Mouse (Mus musculus) gastrocnemius, postnatal 25 days (tissue): ENCODE measurements around the gene Tnfrsf13c. TPM values are rescaled to one million over a fixed set of nuclear protein-coding genes. Genes with fewer than 3 reads are reported as not detected.

Source experiments
- DNase-seq: peaks from one replicate; pipeline ENCODE4 v3.0.0; 2022
- microRNA-seq, 2 experiments: library from miRNA; unstranded; fragments of <30 nt; microRNA quantifications; one replicate each; pipeline ENCODE4 v1.2.0; 2021; ENCODE audit warnings: borderline replicate concordance in 2 of 2
- total RNA-seq, 2 experiments: library from RNA; stranded (reverse); gene quantifications; 1 replicate in 1 of 2; 2 replicates in 1 of 2; pipeline ENCODE4 v1.2.3; 2021

The Tnfrsf13c gene
- total RNA-seq, 2 experiments from 2014 or later: not detected

- no peak for DNase-seq
These were observed 40.6 kb downstream of the Tnfrsf13c start for GRCm38 (mm10) chr15:82183596-82183995.

DNA sequence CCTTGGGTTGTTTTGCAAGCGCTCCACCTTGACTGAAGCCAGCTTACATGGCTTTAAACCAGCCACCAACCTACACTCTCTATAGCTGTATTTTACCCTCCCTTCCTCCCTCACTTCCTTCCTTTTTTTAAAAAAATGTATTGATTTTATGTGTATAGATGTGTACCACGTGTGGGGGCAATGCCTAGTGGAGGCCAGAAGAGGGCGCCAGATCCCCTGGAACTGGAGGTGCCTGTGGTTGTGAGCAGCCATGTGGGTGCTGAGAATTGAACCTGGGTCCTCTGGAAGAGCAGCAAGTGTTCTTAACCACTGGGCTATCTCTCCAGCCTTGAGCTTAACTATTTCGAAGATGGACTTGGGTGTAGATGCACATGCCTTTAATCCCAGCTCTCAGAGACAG lies 41.9 kb downstream of the Tnfrsf13c start:
- DNase-seq: no peak

- no peak for DNase-seq
These were observed 43.0 kb downstream of the Tnfrsf13c start for GRCm38 (mm10) chr15:82181131-82181530.

GRCm38 (mm10) chr15:82177743-82178290 lies 46.4 kb downstream of the Tnfrsf13c start:
- no peak for DNase-seq

GRCm38 (mm10) chr15:82175091-82175490 lies 49.1 kb downstream of the Tnfrsf13c start:
- no peak for DNase-seq

DNA sequence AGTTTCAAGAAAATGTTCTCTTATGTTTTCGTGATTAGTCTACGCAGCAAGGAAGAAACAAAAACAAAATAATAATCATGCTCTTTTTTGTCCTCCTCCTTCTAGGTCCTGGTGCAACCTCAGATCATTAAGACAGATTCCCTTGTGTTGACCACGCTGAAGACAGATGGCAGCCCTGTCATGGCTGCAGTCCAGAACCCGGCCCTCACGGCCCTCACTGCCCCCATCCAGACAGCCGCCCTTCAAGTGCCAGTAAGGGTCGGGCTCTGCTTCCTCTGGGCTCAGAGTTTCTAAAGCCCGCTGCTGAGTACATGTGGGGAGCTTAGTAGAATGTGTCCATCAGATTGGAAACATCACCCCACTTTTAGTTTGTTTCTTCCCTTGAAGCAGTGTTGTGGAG lies 51.5 kb downstream of the Tnfrsf13c start:
- no peak for DNase-seq

Small RNA genes lying within 50 kb of the gene (microRNA-seq; reads per million reads assigned to microRNA genes)
- 8.2 to 9.6 reads per million in 2 experiments for gene Mir33

Other genes starting within 250 kb of the Tnfrsf13c start
- not detected for gene 1700029P11Rik, start 243.8 kb downstream of the Tnfrsf13c start, total RNA-seq
- gene Xrcc6, start 236.5 kb downstream of the Tnfrsf13c start, total RNA-seq: 10 to 100 TPM; 20.8 to 24.9 TPM
- 10 to 100 TPM; 19.0 to 25.7 TPM for gene Desi1, start 190.5 kb downstream of the Tnfrsf13c start, total RNA-seq
- gene Snu13, start 176.8 kb downstream of the Tnfrsf13c start, total RNA-seq: 10 to 100 TPM; 44.6 to 48.5 TPM
- gene 4930407I10Rik, start 165.2 kb downstream of the Tnfrsf13c start, total RNA-seq: not detected
- gene Mei1, start 154.4 kb downstream of the Tnfrsf13c start, total RNA-seq: under 1 TPM; 0.08 to 0.24 TPM
- gene Ccdc134, start 96.4 kb downstream of the Tnfrsf13c start, total RNA-seq: 10 to 100 TPM in 1 of 2 experiments, 1 to 10 TPM in 1; 8.0 to 16.5 TPM
- gene Srebf2, start 77.2 kb downstream of the Tnfrsf13c start, total RNA-seq: 10 to 100 TPM; 12.1 to 14.1 TPM
- gene Shisa8, start 11.6 kb downstream of the Tnfrsf13c start, total RNA-seq: not detected
- under 1 TPM in 1 of 2 experiments, not detected in 1; 0.75 TPM for gene Cenpm, start 20.4 kb upstream of the Tnfrsf13c start, total RNA-seq
- not detected for gene 1500009C09Rik, start 28.0 kb upstream of the Tnfrsf13c start, total RNA-seq
- under 1 TPM; 0.54 to 1.00 TPM for gene Sept3, start 50.5 kb upstream of the Tnfrsf13c start, total RNA-seq
- gene Wbp2nl, start 74.6 kb upstream of the Tnfrsf13c start, total RNA-seq: not detected
- 10 to 100 TPM; 13.1 to 15.0 TPM for gene Naga, start 114.6 kb upstream of the Tnfrsf13c start, total RNA-seq
- gene Pheta2, start 114.6 kb upstream of the Tnfrsf13c start, total RNA-seq: under 1 TPM; 0.87 to 0.96 TPM
- 100 to 1,000 TPM; 126 to 130 TPM for gene Smdt1, start 114.6 kb upstream of the Tnfrsf13c start, total RNA-seq
- 100 to 1,000 TPM; 489 to 502 TPM for gene Ndufa6, start 130.0 kb upstream of the Tnfrsf13c start, total RNA-seq
- gene Cyp2d22, start 155.9 kb upstream of the Tnfrsf13c start, total RNA-seq: 10 to 100 TPM; 11.7 to 13.3 TPM
- gene Cyp2d11, start 169.7 kb upstream of the Tnfrsf13c start, total RNA-seq: under 1 TPM in 1 of 2 experiments, not detected in 1; 0.27 TPM
- not detected for gene Cyp2d10, start 182.8 kb upstream of the Tnfrsf13c start, total RNA-seq
- not detected for gene Cyp2d9, start 209.1 kb upstream of the Tnfrsf13c start, total RNA-seq